Mouse (Mus musculus) adrenal gland, postnatal 25 days (tissue): Measurements from ENCODE around the gene Krtdap. TPM values are rescaled to one million over a fixed set of nuclear protein-coding genes. Genes with fewer than 3 reads are reported as not detected.
"Not testable (repeated sequence)": the region's sequence is repeated elsewhere in the genome, so short reads cannot be mapped to it uniquely, and the experiment has no call there.

ENCODE experiments used
- DNase-seq: peaks from one replicate; pipeline ENCODE4 v3.0.0; 2021; ENCODE audit warnings: mixed read lengths
- total RNA-seq: library from RNA; stranded (reverse); gene quantifications from 2 replicates; pipeline ENCODE4 v1.2.3, GENCODE M21; 2021

Gene Krtdap
- total RNA-seq, 1 experiment from 2014 or later: not detected

GRCm38 (mm10) chr7:30790141-30790540, 2.4 kb downstream of the Krtdap start:
- DNase-seq: no peak

GRCm38 (mm10) chr7:30791921-30792320, 4.2 kb downstream of the Krtdap start:
- no peak for DNase-seq

GRCm38 (mm10) chr7:30794921-30795320, 7.2 kb downstream of the Krtdap start:
- DNase-seq: no peak

- no peak for DNase-seq
Measured at GRCm38 (mm10) chr7:30796790-30797189, 9.1 kb downstream of the Krtdap start.

- no peak for DNase-seq
Measured at GRCm38 (mm10) chr7:30800653-30801052, 13.0 kb downstream of the Krtdap start.

GRCm38 (mm10) chr7:30803256-30803655, 15.6 kb downstream of the Krtdap start:
- no peak for DNase-seq

- DNase-seq: no peak
Measured at GRCm38 (mm10) chr7:30804026-30804715, 16.5 kb downstream of the Krtdap start.

GRCm38 (mm10) chr7:30805924-30806323, 18.2 kb downstream of the Krtdap start:
- peak; percentile 77 for DNase-seq

GRCm38 (mm10) chr7:30810319-30810718, 22.6 kb downstream of the Krtdap start:
- DNase-seq: no peak

GRCm38 (mm10) chr7:30811757-30812290, 24.1 kb downstream of the Krtdap start:
- DNase-seq: no peak

GRCm38 (mm10) chr7:30812291-30812807, 24.7 kb downstream of the Krtdap start:
- DNase-seq: no peak

- no peak for DNase-seq
Measured at GRCm38 (mm10) chr7:30820131-30820530, 32.4 kb downstream of the Krtdap start.

GRCm38 (mm10) chr7:30820854-30821445, 33.3 kb downstream of the Krtdap start:
- no peak for DNase-seq

- DNase-seq: no peak
Measured at GRCm38 (mm10) chr7:30821532-30821931, 33.8 kb downstream of the Krtdap start.

- DNase-seq: no peak
Measured at GRCm38 (mm10) chr7:30823675-30824074, 36.0 kb downstream of the Krtdap start, which contains the start of gene Ffar2. Ffar2 (minus strand) TSS chr7:30823775.

GRCm38 (mm10) chr7:30824306-30824705, 36.6 kb downstream of the Krtdap start:
- DNase-seq: no peak

GRCm38 (mm10) chr7:30826660-30827059, 39.0 kb downstream of the Krtdap start:
- no peak for DNase-seq

- not testable (repeated sequence) for DNase-seq
Measured at GRCm38 (mm10) chr7:30828871-30829270, 41.2 kb downstream of the Krtdap start.

- no peak for DNase-seq
Measured at GRCm38 (mm10) chr7:30829428-30829827, 41.7 kb downstream of the Krtdap start.

GRCm38 (mm10) chr7:30832261-30832660, 44.6 kb downstream of the Krtdap start:
- no peak for DNase-seq

GRCm38 (mm10) chr7:30832684-30833083, 45.0 kb downstream of the Krtdap start:
- not testable (repeated sequence) for DNase-seq

- no peak for DNase-seq
Measured at GRCm38 (mm10) chr7:30837277-30837676, 49.6 kb downstream of the Krtdap start.

- DNase-seq: no peak
Measured at GRCm38 (mm10) chr7:30840306-30840705, 52.6 kb downstream of the Krtdap start.
